16 mouse cellular contexts compared by ENCODE assay signal in genomic region chr7:16504573-16505225, GRCm38 (mm10). TPM values are rescaled to one million over a fixed set of nuclear protein-coding genes. Genes with fewer than 3 reads are reported as not detected.
A peak's percentile ranks its signal among the peaks of the same experiment; 100 is the strongest.
DNase-seq lines count a peak whose midpoint lies in the region; ATAC-seq lines count a peak whose summit lies in the region.
"Had no signal": no experiment of that assay in that cellular context is flagged by ENCODE, and none has a peak within 500 bp of the region (broad histone marks: within the 10 kb centered on the region; RNA-seq: fewer than 3 reads in every experiment).

No protein-coding gene starts in this region.

- DNase-seq in gastrocnemius, adult 18-20 months (ENCODE audit: low spot score): peak; percentile 32
- no peak for DNase-seq in gastrocnemius, postnatal 25 days
- peak; percentile 25 for DNase-seq in kidney, adult 9 months
- peak; percentile 73 for DNase-seq in adrenal gland, postnatal 14 days
- DNase-seq in cerebellum, adult 8-10 months: no peak
- no peak for DNase-seq in urinary bladder, postnatal 36 days (ENCODE audit: low spot score in 2 of 2)
- DNase-seq: lung, postnatal 36 days; spleen, adult 18-20 months had no signal

- no peak overlapping the region for H3K4me3 ChIP-seq in kidney, embryonic 14.5 days (ENCODE audit: low read length)
- H3K4me3 ChIP-seq in liver, embryonic 12.5 days: no peak overlapping the region
- H3K4me3 ChIP-seq: embryonic facial prominence, embryonic 13.5 days; layer of hippocampus, adult 2 months; limb, embryonic 10.5 days had no signal

- H3K4me1 ChIP-seq in kidney, embryonic 14.5 days (ENCODE audit: control insufficient read depth, insufficient read depth, low read length): no peaks in the 10 kb centered on the region
- H3K4me1 ChIP-seq in liver, embryonic 12.5 days: no peaks in the 10 kb centered on the region
- H3K4me1 ChIP-seq: embryonic facial prominence, embryonic 13.5 days; limb, embryonic 10.5 days had no signal

- no peak overlapping the region for H3K9ac ChIP-seq in kidney, embryonic 14.5 days (ENCODE audit: low read depth, low read length)
- H3K9ac ChIP-seq in liver, embryonic 12.5 days: no peak overlapping the region
- H3K9ac ChIP-seq: embryonic facial prominence, embryonic 13.5 days had no signal

- H3K9me3 ChIP-seq in kidney, embryonic 14.5 days (ENCODE audit: control insufficient read depth, low read length): no peaks in the 10 kb centered on the region
- H3K9me3 ChIP-seq in liver, embryonic 12.5 days (replicated peaks): no peaks in the 10 kb centered on the region
- H3K9me3 ChIP-seq: embryonic facial prominence, embryonic 13.5 days; limb, embryonic 10.5 days had no signal

- H3K36me3 ChIP-seq in kidney, embryonic 14.5 days (ENCODE audit: control insufficient read depth, insufficient read depth, low read length): peaks cover 49% of the 10 kb centered on the region
- H3K36me3 ChIP-seq in liver, embryonic 12.5 days: peaks cover 45% of the 10 kb centered on the region

- no peaks in the 10 kb centered on the region for H3K27me3 ChIP-seq in kidney, embryonic 14.5 days (ENCODE audit: control insufficient read depth, insufficient read depth, low read length)
- H3K27me3 ChIP-seq in liver, embryonic 12.5 days (replicated peaks): no peaks in the 10 kb centered on the region
- H3K27me3 ChIP-seq: embryonic facial prominence, embryonic 13.5 days had no signal

- no peak overlapping the region for H3K4me2 ChIP-seq in kidney, embryonic 14.5 days (replicated peaks; ENCODE audit: low read depth, low read length)
- no peak overlapping the region for H3K4me2 ChIP-seq in liver, embryonic 12.5 days
- H3K4me2 ChIP-seq: embryonic facial prominence, embryonic 13.5 days had no signal

- no peak overlapping the region for H3K27ac ChIP-seq in kidney, embryonic 14.5 days (ENCODE audit: low read depth, low read length)
- H3K27ac ChIP-seq in liver, embryonic 12.5 days: 0 out of 2 replicates have a peak overlapping the region, but pooled peaks have one; percentile 6
- H3K27ac ChIP-seq: embryonic facial prominence, embryonic 13.5 days; layer of hippocampus, adult 2 months; limb, embryonic 10.5 days had no signal

- ATAC-seq in kidney, embryonic 14.5 days (ENCODE audit: low FRiP score, low TSS enrichment): no peak
- ATAC-seq in liver, embryonic 12.5 days: peak; percentile 44; the same call in 1 of the 2 replicates
- ATAC-seq: forebrain, embryonic 16.5 days had no signal

- 80% methylated on average over 2 of the region's 2 CpGs for WGBS in kidney, embryonic 14.5 days
- 82% methylated on average over 2 of the region's 2 CpGs for WGBS in liver, embryonic 12.5 days (ENCODE audit: insufficient replicate concordance)

RNA-seq across cellular contexts. Expression of gene Npas1, which starts 27.2 kb away (rescaled TPM):
- not detected for total RNA-seq in gastrocnemius, adult 18-20 months (2021)
- total RNA-seq in gastrocnemius, postnatal 25 days (2021): not detected
- 0.13 TPM in 1 of 2 replicates, not detected in the other for polyA plus RNA-seq in kidney, embryonic 14.5 days (2014; fragmentation: Nextera tagmentation; extraction: Ambion mirVana)
- not detected in 2 replicates for total RNA-seq in adrenal gland, postnatal 14 days (2021)
- polyA plus RNA-seq in liver, embryonic 12.5 days (2016; fragmentation: Nextera tagmentation; extraction: Ambion mirVana): 0.33 and 0.36 TPM in 2 replicates
- total RNA-seq: adrenal gland, adult 18-20 months; hematopoietic stem cell, adult 5-6 weeks had no signal

RNA-seq across cellular contexts. Expression of gene Tmem160, which starts 52.1 kb away (rescaled TPM):
- 10 to 100 TPM; 52.0 to 53.2 TPM for total RNA-seq in gastrocnemius, adult 18-20 months (2021)
- 10 to 100 TPM; 37.4 to 39.4 TPM for total RNA-seq in gastrocnemius, postnatal 25 days (2021)
- 56.0 TPM in 2 replicates for polyA plus RNA-seq in kidney, embryonic 14.5 days (2014; fragmentation: Nextera tagmentation; extraction: Ambion mirVana)
- 46.2 and 49.2 TPM in 2 replicates for total RNA-seq in adrenal gland, postnatal 14 days (2021)
- polyA plus RNA-seq in liver, embryonic 12.5 days (2016; fragmentation: Nextera tagmentation; extraction: Ambion mirVana): 43.9 and 48.0 TPM in 2 replicates

Comparison
In these comparisons a context has a peak if more than half of its experiments do, and no peak if none do; other contexts are left out.
1. DNase-seq: peak in gastrocnemius, adult 18-20 months (single experiment), kidney, adult 9 months (single experiment) and adrenal gland, postnatal 14 days (single experiment); none in gastrocnemius, postnatal 25 days (single experiment), cerebellum, adult 8-10 months (single experiment) and urinary bladder, postnatal 36 days (0 of 2).